17 mouse cellular contexts compared by ENCODE assay signal in genomic region chr7:135758754-135759510, GRCm38 (mm10). TPM values are rescaled to one million over a fixed set of nuclear protein-coding genes. Genes with fewer than 3 reads are reported as not detected.
DNase-seq lines count a peak whose midpoint lies in the region; ATAC-seq lines count a peak whose summit lies in the region.
"Had no signal": no experiment of that assay in that cellular context is flagged by ENCODE, and none has a peak within 500 bp of the region (broad histone marks: within the 10 kb centered on the region; RNA-seq: fewer than 3 reads in every experiment).

No protein-coding gene starts in this region.

- H3K9ac ChIP-seq in forebrain, embryonic 12.5 days: no peak overlapping the region
- H3K9ac ChIP-seq: heart, embryonic 12.5 days had no signal

- H3K4me2 ChIP-seq in forebrain, embryonic 12.5 days: no peak overlapping the region
- H3K4me2 ChIP-seq: heart, embryonic 12.5 days; liver, embryonic 11.5 days had no signal

- ATAC-seq in hematopoietic stem cell, adult 5-6 weeks (replicated peaks in 1 of 2; ENCODE audit: insufficient read depth in 1 of 2, low FRiP score in 2 of 2, low TSS enrichment in 1 of 2, low read depth in 1 of 2, poor library complexity in 2 of 2, severe bottlenecking in 2 of 2): peak; percentile 62 to 63; a peak in 3 of 4 replicates
- ATAC-seq in forebrain, embryonic 12.5 days (ENCODE audit: low FRiP score): no peak
- ATAC-seq: CD4-positive, CD25-positive, alpha-beta regulatory T cell, adult 4 months had no signal

- WGBS in forebrain, embryonic 12.5 days: 79% methylated on average over 12 of the region's 12 CpGs

- H3K27ac ChIP-seq in forebrain, embryonic 12.5 days: no peak overlapping the region
- H3K27ac ChIP-seq: forebrain, embryonic 10.5 days had no signal

- no peaks in the 10 kb centered on the region for H3K9me3 ChIP-seq in forebrain, embryonic 12.5 days
- H3K9me3 ChIP-seq: forebrain, embryonic 10.5 days had no signal

- 0 out of 2 replicates have a peak, but pooled peaks cover 3% of the 10 kb centered on the region for H3K27me3 ChIP-seq in forebrain, embryonic 12.5 days
- H3K27me3 ChIP-seq: heart, embryonic 12.5 days had no signal

- H3K36me3 ChIP-seq in forebrain, embryonic 12.5 days (replicated peaks): no peaks in the 10 kb centered on the region
- H3K36me3 ChIP-seq: forebrain, embryonic 10.5 days; heart, embryonic 12.5 days had no signal

- H3K4me3 ChIP-seq in forebrain, embryonic 12.5 days (replicated peaks): no peak overlapping the region
- H3K4me3 ChIP-seq: forebrain, embryonic 10.5 days; heart, embryonic 12.5 days had no signal

- peaks cover 12% of the 10 kb centered on the region for H3K4me1 ChIP-seq in forebrain, embryonic 12.5 days
- H3K4me1 ChIP-seq: heart, embryonic 12.5 days had no signal

- DNase-seq in lung, postnatal 36 days: peak; percentile 7
- no peak for DNase-seq in lung, postnatal 14 days
- DNase-seq in brain, adult 2 months (ENCODE audit: low read depth, low spot score): peak; percentile 19
- DNase-seq in retina, embryonic 14.5 days (ENCODE audit: low spot score): peak; percentile 81
- no peak for DNase-seq in adrenal gland, postnatal 10 days
- DNase-seq: adrenal gland, postnatal 36 days; cerebellum, postnatal 14 days; gastrocnemius, postnatal 36 days; heart, postnatal 4 days; lung, postnatal 4 days; thymus, adult 18-20 months had no signal

RNA-seq across cellular contexts. Expression of gene Mki67, which starts 42.8 kb away (rescaled TPM):
- total RNA-seq in hematopoietic stem cell, adult 5-6 weeks (2017): 229 and 235 TPM in 2 replicates
- polyA plus RNA-seq in forebrain, embryonic 12.5 days (2016; fragmentation: Nextera tagmentation; extraction: Ambion mirVana): 63.2 and 67.6 TPM in 2 replicates
- 10 to 100 TPM; 35.2 to 52.2 TPM for total RNA-seq in adrenal gland, postnatal 10 days (2021)

Comparison
In these comparisons a context has a peak if more than half of its experiments do, and no peak if none do; other contexts are left out.
1. DNase-seq: peak in lung, postnatal 36 days (single experiment), brain, adult 2 months (single experiment) and retina, embryonic 14.5 days (single experiment); none in lung, postnatal 14 days (single experiment) and adrenal gland, postnatal 10 days (single experiment).